Mouse (Mus musculus) liver, adult 2 months (tissue): Measurements from ENCODE around the gene Mtmr2.

Experiments used
- CTCF ChIP-seq: fragments of 200-500 bp; IDR thresholded peaks from 2 replicates; pipeline ENCODE4 v1.5.1; 2011; ENCODE audit warnings: low read depth, low read length, control low read depth
- POLR2A ChIP-seq: fragments of 200-500 bp; IDR thresholded peaks from 2 replicates; pipeline ENCODE4 v1.6.1; 2011; ENCODE audit warnings: low read length, control low read depth; ENCODE audit not compliant: insufficient read depth; ENCODE audit errors: extremely low read depth

GRCm38 (mm10) chr9:13760430-13760829 is 12.2 kb downstream of the Mtmr2 start:
- TF ChIP-seq POLR2A (no peak), CTCF (no peak)
